Mouse (Mus musculus): ENCODE results near the gene Prl7d1. TPM values are rescaled to one million over a fixed set of nuclear protein-coding genes. Genes with fewer than 3 reads are reported as not detected.
"Not testable (repeated sequence)": the region's sequence is repeated elsewhere in the genome, so short reads cannot be mapped to it uniquely, and the experiment has no call there.

Gene Prl7d1
- not detected in 2 replicates for polyA plus RNA-seq (2014; fragmentation: Nextera tagmentation; extraction: Ambion mirVana)

DNA sequence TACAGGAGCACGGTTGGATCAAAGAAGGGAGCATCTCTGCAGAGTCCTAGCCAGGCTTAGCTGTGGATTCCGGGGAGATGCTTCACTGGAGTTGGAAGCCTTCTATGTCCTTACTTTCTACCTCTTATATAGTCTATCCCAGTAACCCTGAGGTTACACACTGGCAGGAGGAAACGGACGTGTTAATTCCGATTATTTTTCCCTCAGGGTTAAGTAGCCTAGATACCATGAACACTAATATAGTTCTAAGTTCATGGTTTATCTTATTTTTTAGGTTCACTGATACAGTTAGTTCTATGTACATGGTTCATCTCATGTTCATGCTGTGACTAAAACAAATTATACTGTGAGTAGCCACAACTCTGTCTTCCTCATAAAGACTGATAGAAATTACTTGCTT is at the start of gene Prl7d1:
Gene Prl7d1, minus strand, starts transcription at position 101 of the 400 bp plus-strand sequence.
- Histone ChIP-seq H3K27ac (replicated peaks; ENCODE audit: low read depth, low read length) (no peak within 1 kb of the TSS), H3K4me2 (ENCODE audit: low read depth, low read length) (no peak within 1 kb of the TSS), H3K9ac (ENCODE audit: low read depth, low read length) (no peak within 1 kb of the TSS), H3K4me3 (ENCODE audit: low read depth, low read length) (no peak within 1 kb of the TSS), H3K36me3 (ENCODE audit: control insufficient read depth, insufficient read depth, low read length) (no peaks in the 10 kb centered on the region), H3K27me3 (replicated peaks; ENCODE audit: control insufficient read depth, insufficient read depth, low read length) (no peaks in the 10 kb centered on the region), H3K4me1 (ENCODE audit: control insufficient read depth, insufficient read depth, low read length) (no peaks in the 10 kb centered on the region), H3K9me3 (ENCODE audit: control insufficient read depth, low read length) (no peaks in the 10 kb centered on the region)
- ATAC-seq (ENCODE audit: low read depth) (no peak), DNase-seq (ENCODE audit: low spot score) (no peak)
- 85% methylated on average over 5 of the region's 5 CpGs for WGBS

GRCm38 (mm10) chr13:27734512-27735186 is 18.1 kb upstream of the Prl7d1 start:
- no peak overlapping the region for H3K27ac ChIP-seq (replicated peaks; ENCODE audit: low read depth, low read length)
- no peak for ATAC-seq (ENCODE audit: low read depth)
- 83% methylated on average over 10 of the region's 10 CpGs for WGBS
- H3K36me3 ChIP-seq (ENCODE audit: control insufficient read depth, insufficient read depth, low read length) = no peaks in the 10 kb centered on the region
- H3K4me3 ChIP-seq (ENCODE audit: low read depth, low read length) = no peak overlapping the region
- no peak for DNase-seq (ENCODE audit: low spot score)
- H3K9ac ChIP-seq (ENCODE audit: low read depth, low read length) = no peak overlapping the region
- no peaks in the 10 kb centered on the region for H3K9me3 ChIP-seq (ENCODE audit: control insufficient read depth, low read length)
- H3K4me1 ChIP-seq (ENCODE audit: control insufficient read depth, insufficient read depth, low read length) = no peaks in the 10 kb centered on the region
- H3K4me2 ChIP-seq (ENCODE audit: low read depth, low read length) = no peak overlapping the region
- no peaks in the 10 kb centered on the region for H3K27me3 ChIP-seq (replicated peaks; ENCODE audit: control insufficient read depth, insufficient read depth, low read length)

- H3K9ac ChIP-seq (ENCODE audit: low read depth, low read length); H3K9me3 ChIP-seq (ENCODE audit: control insufficient read depth, low read length); H3K4me3 ChIP-seq (ENCODE audit: low read depth, low read length); H3K4me2 ChIP-seq (ENCODE audit: low read depth, low read length); H3K27ac ChIP-seq (replicated peaks; ENCODE audit: low read depth, low read length); H3K36me3 ChIP-seq (ENCODE audit: control insufficient read depth, insufficient read depth, low read length); H3K27me3 ChIP-seq (replicated peaks; ENCODE audit: control insufficient read depth, insufficient read depth, low read length); DNase-seq (ENCODE audit: low spot score); H3K4me1 ChIP-seq (ENCODE audit: control insufficient read depth, insufficient read depth, low read length); ATAC-seq (ENCODE audit: low read depth): not testable (repeated sequence)
- 79% methylated on average over 5 of the region's 5 CpGs for WGBS
Observed at GRCm38 (mm10) chr13:27730286-27730959, 13.9 kb upstream of the Prl7d1 start.

- H3K9me3 ChIP-seq (ENCODE audit: control insufficient read depth, low read length); H3K4me3 ChIP-seq (ENCODE audit: low read depth, low read length); ATAC-seq (ENCODE audit: low read depth); H3K27me3 ChIP-seq (replicated peaks; ENCODE audit: control insufficient read depth, insufficient read depth, low read length); H3K36me3 ChIP-seq (ENCODE audit: control insufficient read depth, insufficient read depth, low read length); H3K27ac ChIP-seq (replicated peaks; ENCODE audit: low read depth, low read length); H3K4me2 ChIP-seq (ENCODE audit: low read depth, low read length); DNase-seq (ENCODE audit: low spot score); H3K9ac ChIP-seq (ENCODE audit: low read depth, low read length); H3K4me1 ChIP-seq (ENCODE audit: control insufficient read depth, insufficient read depth, low read length): not testable (repeated sequence)
- WGBS = 85% methylated on average over 3 of the region's 3 CpGs
Observed at GRCm38 (mm10) chr13:27725057-27725456, 8.5 kb upstream of the Prl7d1 start.

GRCm38 (mm10) chr13:27706521-27706920 is 10.0 kb downstream of the Prl7d1 start:
- Histone ChIP-seq H3K9ac (ENCODE audit: low read depth, low read length) (no peak overlapping the region), H3K9me3 (ENCODE audit: control insufficient read depth, low read length) (no peaks in the 10 kb centered on the region), H3K36me3 (ENCODE audit: control insufficient read depth, insufficient read depth, low read length) (no peaks in the 10 kb centered on the region), H3K27me3 (replicated peaks; ENCODE audit: control insufficient read depth, insufficient read depth, low read length) (no peaks in the 10 kb centered on the region), H3K4me1 (ENCODE audit: control insufficient read depth, insufficient read depth, low read length) (no peaks in the 10 kb centered on the region), H3K4me2 (ENCODE audit: low read depth, low read length) (no peak overlapping the region), H3K4me3 (ENCODE audit: low read depth, low read length) (no peak overlapping the region), H3K27ac (replicated peaks; ENCODE audit: low read depth, low read length) (no peak overlapping the region)
- ATAC-seq (ENCODE audit: low read depth) (no peak), DNase-seq (ENCODE audit: low spot score) (no peak)
- 67% methylated on average over 2 of the region's 2 CpGs for WGBS

- Histone ChIP-seq H3K4me3 (ENCODE audit: low read depth, low read length) (no peak within 1 kb of the TSS), H3K4me1 (ENCODE audit: control insufficient read depth, insufficient read depth, low read length) (no peaks in the 10 kb centered on the region), H3K27me3 (replicated peaks; ENCODE audit: control insufficient read depth, insufficient read depth, low read length) (no peaks in the 10 kb centered on the region), H3K9ac (ENCODE audit: low read depth, low read length) (no peak within 1 kb of the TSS), H3K27ac (replicated peaks; ENCODE audit: low read depth, low read length) (no peak within 1 kb of the TSS), H3K9me3 (ENCODE audit: control insufficient read depth, low read length) (no peaks in the 10 kb centered on the region), H3K4me2 (ENCODE audit: low read depth, low read length) (no peak within 1 kb of the TSS), H3K36me3 (ENCODE audit: control insufficient read depth, insufficient read depth, low read length) (no peaks in the 10 kb centered on the region)
- ATAC-seq (ENCODE audit: low read depth) = no peak
- 87% methylated on average over 4 of the region's 4 CpGs for WGBS
- no peak for DNase-seq (ENCODE audit: low spot score)
Observed at GRCm38 (mm10) chr13:27667936-27668335, 48.6 kb downstream of the Prl7d1 start, which contains the start of gene Prl7a2. Prl7a2 (minus strand) TSS chr13:27668036.

GRCm38 (mm10) chr13:27660747-27661146 is 55.8 kb downstream of the Prl7d1 start:
- Histone ChIP-seq H3K36me3 (ENCODE audit: control insufficient read depth, insufficient read depth, low read length) (no peaks in the 10 kb centered on the region), H3K27ac (replicated peaks; ENCODE audit: low read depth, low read length) (no peak overlapping the region), H3K27me3 (replicated peaks; ENCODE audit: control insufficient read depth, insufficient read depth, low read length) (no peaks in the 10 kb centered on the region), H3K4me3 (ENCODE audit: low read depth, low read length) (no peak overlapping the region), H3K4me1 (ENCODE audit: control insufficient read depth, insufficient read depth, low read length) (no peaks in the 10 kb centered on the region), H3K4me2 (ENCODE audit: low read depth, low read length) (no peak overlapping the region), H3K9me3 (ENCODE audit: control insufficient read depth, low read length) (no peaks in the 10 kb centered on the region), H3K9ac (ENCODE audit: low read depth, low read length) (no peak overlapping the region)
- ATAC-seq (ENCODE audit: low read depth) (no peak), DNase-seq (ENCODE audit: low spot score) (peak; percentile 3)
- WGBS = 75% methylated on average over 2 of the region's 2 CpGs
